Mouse (Mus musculus): ENCODE data around the gene Ppa2.

DNA sequence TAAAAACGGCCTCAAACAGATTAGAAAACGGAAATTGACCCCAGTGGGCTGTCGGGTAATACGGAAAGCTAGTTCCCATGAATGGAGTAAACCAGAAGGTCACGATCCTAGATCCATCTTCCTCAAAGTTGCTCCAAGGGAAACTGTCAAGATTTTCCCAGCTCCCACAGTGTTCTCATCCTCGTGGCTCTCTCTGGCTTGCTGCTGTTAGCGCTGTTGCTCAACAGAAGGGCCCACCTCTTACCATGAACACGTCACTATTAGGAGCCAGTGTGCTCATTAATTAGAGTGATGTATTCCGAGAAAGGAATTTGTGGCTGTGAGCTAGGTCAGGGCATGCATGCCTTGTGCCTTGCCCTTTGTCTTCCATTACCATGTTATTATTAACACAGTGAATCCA lies 72.2 kb downstream of the Ppa2 start:
- TF ChIP-seq ZC3H11A (IDR thresholded peaks at IDR 0.05; ENCODE audit: borderline replicate concordance, low read depth, low read length) (no peak), HCFC1 (IDR thresholded peaks at IDR 0.05; ENCODE audit: borderline replicate concordance, insufficient read depth, low read length) (no peak), CHD2 (IDR thresholded peaks at IDR 0.05; ENCODE audit: low read depth, low read length) (no peak), ZNF384 (IDR thresholded peaks at IDR 0.05; ENCODE audit: low read depth, low read length) (no peak), MAFK (IDR thresholded peaks at IDR 0.05; ENCODE audit: insufficient read depth, low read depth, low read length) (no peak)

Data from ES-E14 (cell line).